In the genomic region with DNA sequence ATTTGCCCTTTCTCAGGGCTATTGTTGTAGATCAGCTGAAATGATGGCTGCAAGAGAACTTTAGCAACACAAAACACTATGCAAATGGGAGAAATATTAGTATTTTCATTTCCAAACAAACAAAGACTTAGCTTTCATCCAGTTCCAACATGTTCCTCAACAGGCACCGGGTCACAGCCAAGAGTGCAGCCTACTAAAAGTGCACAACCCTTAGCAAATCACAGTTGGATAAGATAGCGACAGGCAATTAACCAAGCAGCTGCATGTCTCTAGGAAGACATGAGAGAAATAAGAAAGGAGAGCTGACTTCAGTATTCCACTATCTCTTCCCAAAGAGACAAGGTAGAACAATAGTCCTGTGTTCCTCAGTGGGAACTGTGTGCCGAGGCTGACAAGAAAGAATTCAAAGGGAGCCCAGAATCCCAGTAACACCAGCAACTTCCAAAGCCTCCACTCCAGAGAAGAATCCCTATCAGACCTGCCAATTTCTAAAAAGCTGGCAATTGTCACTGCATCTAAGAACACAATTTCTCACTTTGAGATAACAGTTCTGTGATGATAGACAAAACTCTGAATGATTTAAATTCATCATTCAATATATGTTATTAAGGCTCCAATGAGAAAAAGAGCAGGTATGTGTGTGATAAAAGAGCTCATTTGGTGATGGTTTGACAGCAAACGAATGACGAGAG, we compare ENCODE assay signal across 12 mouse cellular contexts.
A peak's percentile ranks its signal among the peaks of the same experiment; 100 is the strongest.
DNase-seq lines count a peak whose midpoint lies in the region; ATAC-seq and TF ChIP-seq lines count a peak whose summit lies in the region.
"Had no signal": no experiment of that assay in that cellular context is flagged by ENCODE, and none has a peak within 500 bp of the region (broad histone marks: within the 10 kb centered on the region; RNA-seq: fewer than 3 reads in every experiment).

No protein-coding gene starts in this region.

- H3K4me1 ChIP-seq in heart, embryonic 10.5 days = peaks cover 58% of the 10 kb centered on the region
- 0 out of 2 replicates have a peak, but pooled peaks cover 3% of the 10 kb centered on the region for H3K4me1 ChIP-seq in kidney, embryonic 15.5 days
- H3K4me1 ChIP-seq in forebrain, embryonic 16.5 days (replicated peaks; ENCODE audit: control insufficient read depth, insufficient read depth, low read length) = peaks cover 24% of the 10 kb centered on the region
- H3K4me1 ChIP-seq in hindbrain, postnatal 0 days (ENCODE audit: insufficient read depth, low read length) = peaks cover 18% of the 10 kb centered on the region

- H3K9ac ChIP-seq in kidney, embryonic 15.5 days = no peak overlapping the region
- no peak overlapping the region for H3K9ac ChIP-seq in forebrain, embryonic 16.5 days (replicated peaks; ENCODE audit: low read depth, low read length)
- no peak overlapping the region for H3K9ac ChIP-seq in hindbrain, postnatal 0 days (replicated peaks; ENCODE audit: low read length)
- H3K9ac ChIP-seq: liver, embryonic 14.5 days had no signal

- H3K36me3 ChIP-seq in heart, embryonic 10.5 days = no peaks in the 10 kb centered on the region
- H3K36me3 ChIP-seq in kidney, embryonic 15.5 days = no peaks in the 10 kb centered on the region
- H3K36me3 ChIP-seq in forebrain, embryonic 16.5 days (ENCODE audit: control insufficient read depth, insufficient read depth) = no peaks in the 10 kb centered on the region
- H3K36me3 ChIP-seq in hindbrain, postnatal 0 days (ENCODE audit: insufficient read depth, low read length) = no peaks in the 10 kb centered on the region

- intact Hi-C loops in heart, postnatal 14 days (cut with DNase I) = no loop called here

- no peak overlapping the region for H3K4me2 ChIP-seq in kidney, embryonic 15.5 days
- H3K4me2 ChIP-seq in forebrain, embryonic 16.5 days (ENCODE audit: low read length) = 0 out of 2 replicates have a peak overlapping the region, but pooled peaks have one; percentile 5
- no peak overlapping the region for H3K4me2 ChIP-seq in hindbrain, postnatal 0 days (ENCODE audit: low read depth, low read length)

- no peaks in the 10 kb centered on the region for H3K27me3 ChIP-seq in heart, embryonic 10.5 days (ENCODE audit: insufficient read depth, poor library complexity, severe bottlenecking)
- no peaks in the 10 kb centered on the region for H3K27me3 ChIP-seq in kidney, embryonic 15.5 days
- no peaks in the 10 kb centered on the region for H3K27me3 ChIP-seq in forebrain, embryonic 16.5 days (replicated peaks; ENCODE audit: control insufficient read depth, insufficient read depth, low read length)
- no peaks in the 10 kb centered on the region for H3K27me3 ChIP-seq in hindbrain, postnatal 0 days (ENCODE audit: insufficient read depth, low read length)

- H3K9me3 ChIP-seq in heart, embryonic 10.5 days = no peaks in the 10 kb centered on the region
- H3K9me3 ChIP-seq in kidney, embryonic 15.5 days (replicated peaks) = no peaks in the 10 kb centered on the region
- H3K9me3 ChIP-seq in forebrain, embryonic 16.5 days (ENCODE audit: control insufficient read depth, low read length) = no peaks in the 10 kb centered on the region
- no peaks in the 10 kb centered on the region for H3K9me3 ChIP-seq in hindbrain, postnatal 0 days (ENCODE audit: low read length)

- no peak for DNase-seq in heart, embryonic 10.5 days (ENCODE audit: low spot score)
- DNase-seq in heart, postnatal 14 days = no peak
- peak; percentile 35 for DNase-seq in kidney, postnatal 14 days
- no peak for DNase-seq in hindbrain, postnatal 0 days (ENCODE audit: low spot score)
- no peak for DNase-seq in adrenal gland, postnatal 14 days
- DNase-seq: gastrocnemius, postnatal 14 days; right cerebral cortex, postnatal 4 days had no signal

- TF ChIP-seq CTCF in hindbrain, postnatal 0 days (IDR thresholded peaks at IDR 0.05; ENCODE audit: low read depth) = no peak

- no peak for ATAC-seq in kidney, embryonic 15.5 days (replicated peaks; ENCODE audit: low FRiP score)
- ATAC-seq in forebrain, embryonic 16.5 days = peak; percentile 46
- ATAC-seq in hindbrain, postnatal 0 days = no peak
- ATAC-seq: intestine, postnatal 0 days; lung, postnatal 0 days had no signal

- WGBS in heart, embryonic 10.5 days = 37% methylated on average over 5 of the region's 5 CpGs
- 76% methylated on average over 5 of the region's 5 CpGs for WGBS in kidney, embryonic 15.5 days
- 35% methylated on average over 5 of the region's 5 CpGs for WGBS in forebrain, embryonic 16.5 days
- 47% methylated on average over 5 of the region's 5 CpGs for WGBS in hindbrain, postnatal 0 days

- H3K27ac ChIP-seq in heart, embryonic 10.5 days = 0 out of 2 replicates have a peak overlapping the region, but pooled peaks have one; percentile 64
- no peak overlapping the region for H3K27ac ChIP-seq in kidney, embryonic 15.5 days
- H3K27ac ChIP-seq in forebrain, embryonic 16.5 days (ENCODE audit: low read length) = peak overlapping the region; percentile 66
- H3K27ac ChIP-seq in hindbrain, postnatal 0 days = peak overlapping the region; percentile 67; the same call in 1 of the 2 replicates
- H3K27ac ChIP-seq: liver, embryonic 14.5 days had no signal

- H3K4me3 ChIP-seq in heart, embryonic 10.5 days = no peak overlapping the region
- no peak overlapping the region for H3K4me3 ChIP-seq in kidney, embryonic 15.5 days (replicated peaks)
- H3K4me3 ChIP-seq in forebrain, embryonic 16.5 days (replicated peaks; ENCODE audit: low read length) = no peak overlapping the region
- H3K4me3 ChIP-seq in hindbrain, postnatal 0 days (ENCODE audit: low read length) = no peak overlapping the region
